Mouse (Mus musculus) adrenal gland, adult 8-10 months (tissue): ENCODE measurements at regions not wholly inside any gene's neighbourhood (a gene's known extent, or its start where the extent isn't known, plus 50 kb on each side); places are given as distances from the start of the nearest gene placed in this dataset.

Source experiments
- DNase-seq: peaks from one replicate; pipeline ENCODE4 v3.0.0; 2022

DNA sequence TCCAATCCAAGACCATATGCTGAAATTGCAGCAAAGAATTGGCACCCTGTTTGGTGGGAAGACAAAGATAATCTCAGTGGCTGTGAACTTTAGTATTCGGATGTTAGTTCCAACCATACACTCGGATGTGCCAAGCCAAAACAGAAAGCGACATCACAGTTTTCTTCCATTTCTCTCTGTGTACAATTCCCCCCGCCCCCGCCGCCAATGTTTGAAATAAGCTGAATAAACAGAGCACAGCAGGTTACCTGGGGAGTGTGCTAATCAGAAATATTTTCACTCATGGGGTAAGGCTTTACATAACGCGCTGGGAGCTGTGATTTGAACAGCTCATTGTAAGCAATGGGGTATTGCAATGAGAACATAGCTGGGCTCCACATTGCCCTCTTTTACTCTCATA is 72.5 kb upstream of the Trpm3 start:
- no peak for DNase-seq

DNA sequence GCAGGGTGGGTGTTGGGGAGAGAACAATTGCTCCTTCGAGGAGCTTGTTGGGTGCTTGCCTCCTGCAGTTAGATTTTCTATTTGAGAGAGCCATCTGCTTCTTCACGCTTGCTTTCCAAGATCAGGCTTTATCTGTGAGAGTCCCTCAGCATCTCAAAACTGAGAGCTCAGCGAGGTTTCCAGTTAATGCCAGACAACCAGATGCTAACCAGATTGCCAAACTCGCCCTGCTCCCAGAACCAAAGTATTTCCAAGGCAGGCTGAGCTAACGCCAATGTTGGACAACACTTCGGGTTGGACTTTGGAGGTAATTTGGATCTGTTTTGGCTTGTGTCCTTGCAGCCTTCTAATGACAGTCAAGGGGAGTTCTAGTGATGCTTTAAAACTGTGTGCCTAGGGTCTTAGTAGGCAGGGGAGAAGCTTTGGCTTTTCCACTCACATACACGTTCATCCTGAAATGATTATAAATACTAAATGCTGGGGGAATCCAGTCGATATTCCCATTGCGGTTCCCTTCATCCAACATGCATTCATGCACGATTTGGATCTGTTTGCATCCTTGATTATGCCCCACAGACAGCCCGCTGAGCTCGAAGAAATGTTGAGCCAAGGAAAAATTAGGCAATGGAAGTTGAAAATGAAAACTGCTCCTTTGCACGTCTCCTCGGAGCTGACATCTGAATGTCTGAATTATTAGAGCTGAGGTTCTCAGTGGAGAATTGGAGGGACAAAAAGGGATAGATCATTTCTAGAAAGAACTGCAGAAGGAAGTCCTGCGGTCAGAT is 68.4 kb upstream of the Trpm3 start:
- DNase-seq = no peak

DNA sequence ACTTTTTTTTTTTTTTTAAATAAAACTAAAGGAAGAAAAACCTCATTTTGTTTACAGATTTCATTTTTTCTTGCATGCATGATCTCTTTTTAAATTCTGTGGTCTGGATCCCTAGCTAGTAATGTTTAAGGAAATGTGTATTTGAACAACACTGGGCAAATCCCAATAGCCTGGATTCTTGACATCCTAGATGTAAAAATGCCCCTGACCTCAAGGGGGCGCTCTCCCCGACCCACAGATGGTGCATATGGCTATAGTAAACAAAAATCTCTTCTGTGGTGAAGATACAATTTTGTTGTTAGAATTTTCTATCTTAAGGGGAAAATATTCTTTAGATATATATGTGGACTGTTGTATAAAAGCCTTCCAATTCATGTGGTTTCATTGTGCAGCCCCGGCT is 67.1 kb upstream of the Trpm3 start:
- DNase-seq = no peak

DNA sequence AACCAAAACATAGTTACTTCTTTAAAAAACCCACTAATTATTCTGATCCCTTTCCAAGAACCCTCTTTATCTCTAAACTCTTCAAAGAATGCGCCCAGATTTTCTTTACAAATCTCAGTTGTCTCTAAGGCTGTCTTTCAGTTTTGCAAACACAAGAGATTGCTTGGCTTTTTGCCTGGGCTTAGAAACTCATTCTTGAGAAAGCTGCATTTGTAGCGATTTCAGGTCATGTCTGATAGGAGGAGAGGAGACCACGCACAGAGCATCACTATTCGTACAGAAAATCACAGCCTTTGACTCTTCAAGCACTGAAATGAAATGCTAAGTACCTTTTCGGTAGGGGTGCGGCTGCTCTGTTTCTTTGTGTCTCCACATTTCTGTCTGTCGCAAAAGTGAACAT is 64.8 kb upstream of the Trpm3 start:
- no peak for DNase-seq

DNA sequence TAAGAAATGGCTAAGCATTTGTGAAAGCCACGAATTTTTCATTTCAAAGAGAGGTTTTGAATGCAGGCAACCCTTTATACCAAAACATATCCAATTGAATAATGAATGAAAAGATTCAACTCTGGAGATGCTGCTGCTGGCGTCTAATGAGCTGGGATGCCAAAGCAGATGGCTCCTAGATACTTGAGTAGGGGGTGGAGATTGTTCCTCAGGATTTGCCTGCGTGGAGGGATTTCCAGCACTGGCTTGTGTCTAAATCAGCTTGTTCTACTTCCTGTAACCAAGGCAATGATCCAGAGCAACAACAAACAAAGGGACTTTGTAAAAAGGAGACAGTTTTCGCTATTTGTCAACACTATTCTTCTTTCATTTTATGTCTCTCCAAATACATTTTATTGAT is 57.4 kb upstream of the Trpm3 start:
- DNase-seq = no peak
